Mouse (Mus musculus): Measurements from ENCODE around the gene 1700029H14Rik.

1700029H14Rik gene

DNA sequence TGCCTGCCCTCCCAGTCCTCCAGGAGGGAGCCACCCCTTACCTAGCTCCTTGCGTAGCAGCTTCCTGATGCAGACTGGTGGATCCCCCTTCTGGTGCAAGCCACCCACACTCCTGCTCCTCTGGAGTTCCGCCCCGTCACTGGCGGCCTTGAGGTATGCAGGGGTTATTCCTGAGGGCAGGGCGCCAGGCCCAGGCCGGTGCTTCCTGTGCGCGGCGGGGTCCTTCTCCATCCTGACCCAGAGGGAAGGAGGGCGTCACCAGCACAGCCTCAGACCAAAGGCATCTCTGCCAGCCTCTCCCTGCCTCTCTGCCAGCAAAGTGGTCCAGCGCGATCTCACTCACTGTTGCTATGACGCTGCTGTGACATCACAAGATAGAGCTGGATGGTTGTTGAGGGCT is at the start of gene 1700029H14Rik:
TSS of gene 1700029H14Rik (minus strand) at position 344 of the 400 bp plus-strand sequence.
- no peak for DNase-seq (ENCODE audit: low spot score)

DNA sequence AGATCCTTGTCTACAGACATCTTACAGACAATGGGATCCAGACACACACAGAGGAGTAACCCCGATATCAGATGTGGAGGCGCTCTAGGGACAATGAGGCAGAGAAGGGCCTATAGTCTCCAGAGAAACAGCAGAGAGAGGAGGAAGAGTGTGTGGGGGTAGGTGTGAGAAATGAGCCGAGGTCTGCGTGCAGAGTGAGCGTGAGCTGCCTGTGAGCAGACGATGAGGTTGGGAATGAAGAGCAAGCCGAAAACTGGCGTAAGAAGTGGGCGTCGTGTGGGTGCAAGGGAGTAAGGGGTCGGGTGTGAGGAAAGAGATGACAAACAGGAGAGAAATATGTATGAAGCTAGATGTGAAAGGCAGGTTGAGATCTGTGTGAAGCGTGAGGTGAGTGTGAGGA is 49.4 kb upstream of the 1700029H14Rik start:
- no peak for DNase-seq (ENCODE audit: low spot score)

DNA sequence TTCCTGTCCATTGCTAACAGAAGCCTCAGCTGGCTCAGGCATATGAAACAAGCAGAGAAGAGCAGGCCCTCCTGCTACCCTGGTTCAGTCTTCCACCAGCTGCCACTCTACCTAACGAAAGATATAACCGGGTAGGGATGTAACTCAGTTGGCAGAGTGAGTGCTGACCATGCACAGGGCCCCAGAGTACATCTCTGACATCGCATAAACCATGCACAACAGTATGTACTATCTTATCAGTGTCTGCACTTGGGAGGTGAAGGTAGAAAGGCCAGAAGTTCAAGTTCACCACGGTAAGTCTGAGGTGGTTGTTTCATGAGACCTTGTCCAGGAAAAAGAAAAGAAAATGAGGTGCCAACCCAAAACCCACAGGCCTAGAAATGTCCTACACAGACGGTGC is 47.7 kb upstream of the 1700029H14Rik start:
- no peak for DNase-seq (ENCODE audit: low spot score)

DNA sequence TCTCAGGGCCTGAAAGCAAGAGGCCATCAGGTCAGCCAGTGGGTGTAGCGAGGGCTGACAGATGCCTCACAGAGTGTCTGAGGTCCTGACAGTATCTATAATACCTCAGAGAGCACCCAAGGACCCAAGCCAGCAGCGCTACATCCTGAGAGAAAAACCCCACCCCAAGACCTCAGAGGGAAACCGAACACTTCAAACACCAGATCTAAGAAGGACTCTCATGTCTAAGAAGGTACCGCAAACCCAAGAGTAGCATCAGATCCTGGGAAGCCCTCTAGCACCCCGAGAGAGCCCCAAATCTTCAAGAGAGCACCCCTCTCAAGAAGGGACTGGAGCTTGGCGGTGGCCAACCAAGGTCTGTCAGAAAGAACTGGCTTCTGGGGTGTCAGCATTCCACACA is 46.7 kb upstream of the 1700029H14Rik start:
- no peak for DNase-seq (ENCODE audit: low spot score)

DNA sequence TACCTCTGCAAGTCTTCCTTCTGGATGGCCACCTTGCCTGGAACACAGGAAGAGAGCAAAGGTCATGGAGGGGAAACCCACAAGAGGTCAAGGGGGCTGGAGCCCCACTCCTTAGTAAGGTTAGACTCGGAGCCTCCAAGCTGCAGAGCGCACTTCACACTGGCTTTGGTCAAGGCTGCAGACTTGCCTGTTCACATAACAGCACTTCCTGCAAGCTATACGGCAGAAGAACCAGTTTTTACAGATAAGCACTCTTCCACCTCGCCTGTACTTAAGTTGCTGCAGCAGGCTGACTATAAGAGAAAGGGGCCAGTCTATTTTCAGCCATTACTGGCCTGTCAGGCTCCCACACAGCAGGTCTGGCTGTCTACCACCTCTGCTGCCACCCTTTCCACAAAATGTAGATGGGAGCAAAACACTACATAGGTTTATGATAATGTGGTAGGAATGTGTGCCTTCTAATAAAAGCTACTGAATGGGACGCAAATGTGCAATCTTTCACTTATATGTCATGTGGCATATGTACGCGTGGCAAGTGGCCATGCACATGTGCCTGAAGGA is 43.7 kb upstream of the 1700029H14Rik start:
- no peak for DNase-seq (ENCODE audit: low spot score)

DNA sequence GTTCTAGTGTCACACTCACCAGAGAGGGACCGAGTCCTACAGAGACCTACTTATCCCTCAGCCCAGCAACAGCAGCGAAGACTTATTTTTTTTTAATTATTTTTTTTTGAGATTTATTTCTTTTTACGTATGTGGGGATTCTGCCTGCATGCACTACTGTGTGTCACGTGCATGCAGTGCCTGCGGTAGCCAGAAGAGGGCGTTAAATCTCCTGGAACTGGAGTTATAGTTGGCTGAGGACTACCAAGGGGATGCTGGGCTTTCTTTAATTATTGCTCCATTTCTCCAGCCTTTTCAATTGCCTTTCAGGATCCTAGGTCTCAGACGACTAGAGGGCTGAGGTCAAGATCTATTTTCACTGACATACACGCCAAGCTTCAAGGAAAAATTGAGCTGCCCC is 40.4 kb upstream of the 1700029H14Rik start:
- peak; percentile 22 for DNase-seq (ENCODE audit: low spot score)

DNA sequence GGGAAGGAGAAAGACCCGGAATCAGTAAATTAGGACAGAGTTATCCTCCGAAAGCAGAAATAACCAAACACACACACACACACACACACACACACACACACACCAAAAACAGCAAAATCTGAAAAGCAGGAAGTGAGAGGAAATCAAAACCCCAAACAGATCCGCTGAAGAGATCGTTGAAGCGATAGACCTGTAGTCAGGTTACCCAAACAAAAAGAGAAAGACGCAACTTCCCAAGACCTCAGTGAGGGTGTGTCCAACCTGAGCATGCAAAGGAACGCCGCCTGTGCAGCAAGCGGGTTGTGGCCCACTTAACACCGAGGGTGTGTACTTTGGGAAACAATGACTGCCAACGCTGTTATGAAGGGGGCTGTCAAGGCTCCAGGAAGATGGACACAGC is 38.9 kb upstream of the 1700029H14Rik start:
- no peak for DNase-seq (ENCODE audit: low spot score)

DNA sequence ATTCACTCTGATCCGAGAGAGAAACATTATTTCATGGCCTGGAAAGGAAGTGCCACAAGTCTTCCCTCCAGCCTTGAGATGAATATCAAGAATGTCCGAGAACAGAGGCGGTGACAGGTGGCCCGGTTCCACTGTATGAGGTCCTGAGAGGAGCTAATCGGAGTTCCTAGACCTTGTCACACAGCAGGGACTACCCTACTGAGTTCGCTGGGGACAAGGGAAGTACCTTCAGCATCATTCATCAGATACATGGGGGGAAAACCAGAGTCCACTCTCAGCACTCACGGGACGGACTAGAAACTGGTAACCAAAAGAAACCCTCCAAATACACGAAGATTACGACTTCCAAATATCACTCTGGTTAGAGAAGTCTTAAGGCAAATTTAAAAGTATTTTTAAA is 38.5 kb upstream of the 1700029H14Rik start:
- DNase-seq (ENCODE audit: low spot score): no peak

DNA sequence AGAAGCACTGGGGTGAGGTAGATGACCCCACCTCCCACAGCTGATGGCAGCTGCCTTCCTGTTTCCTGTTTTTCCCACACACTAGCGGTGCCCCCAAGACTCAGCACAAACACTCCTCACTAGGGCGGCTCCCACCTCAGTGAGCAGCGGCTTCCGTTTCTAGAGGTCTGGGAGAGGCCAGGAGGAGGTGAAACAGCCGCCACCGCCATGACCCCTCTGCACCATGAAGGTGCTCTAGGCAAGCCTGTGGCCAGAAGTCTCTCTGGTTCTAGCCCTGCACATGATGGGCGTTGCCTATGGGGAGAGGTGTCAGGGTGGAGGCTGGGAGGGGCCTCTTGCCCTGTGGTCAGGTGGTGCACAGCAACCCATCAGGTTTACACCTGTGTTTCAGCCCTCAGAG is 37.9 kb upstream of the 1700029H14Rik start:
- no peak for DNase-seq (ENCODE audit: low spot score)

DNA sequence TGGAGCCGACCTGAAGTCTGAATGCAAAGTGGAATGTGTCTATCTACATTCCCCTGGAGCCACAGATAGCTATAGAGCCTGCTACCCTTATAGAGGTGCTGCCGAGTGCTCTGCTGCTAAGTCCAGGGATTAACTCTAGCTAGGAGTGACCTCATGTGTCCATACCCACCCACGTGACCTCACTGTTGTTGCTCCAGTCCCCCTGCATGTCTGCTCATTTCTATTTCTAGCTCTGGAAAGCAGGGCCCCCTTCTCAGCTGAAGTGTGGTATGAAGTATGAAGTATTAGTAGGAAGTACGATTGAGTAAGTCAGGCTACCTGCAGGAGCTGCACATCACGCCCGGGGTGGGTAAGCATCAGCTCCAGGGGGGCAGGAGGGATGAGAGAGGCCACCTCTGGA is 35.5 kb upstream of the 1700029H14Rik start:
- DNase-seq (ENCODE audit: low spot score): no peak

DNA sequence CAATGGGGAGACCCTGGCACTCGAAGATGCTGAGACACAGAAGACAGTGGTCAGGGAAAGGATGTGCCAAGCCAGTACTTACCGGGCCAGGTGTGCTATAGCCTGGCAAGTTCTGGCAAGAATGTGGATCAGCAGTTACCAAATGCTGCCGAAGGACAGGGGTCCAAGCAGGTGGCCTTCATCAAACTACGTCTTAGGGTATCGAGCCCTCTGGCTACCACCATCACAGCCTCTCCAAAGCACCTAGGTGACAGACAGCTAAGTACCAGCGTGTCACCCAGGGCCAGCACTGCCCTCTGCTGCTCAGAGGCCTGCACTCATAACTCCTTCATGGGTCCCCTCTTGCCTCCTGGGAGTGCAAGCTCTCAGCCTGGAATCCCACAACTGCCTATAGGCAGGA is 33.6 kb upstream of the 1700029H14Rik start:
- no peak for DNase-seq (ENCODE audit: low spot score)

DNA sequence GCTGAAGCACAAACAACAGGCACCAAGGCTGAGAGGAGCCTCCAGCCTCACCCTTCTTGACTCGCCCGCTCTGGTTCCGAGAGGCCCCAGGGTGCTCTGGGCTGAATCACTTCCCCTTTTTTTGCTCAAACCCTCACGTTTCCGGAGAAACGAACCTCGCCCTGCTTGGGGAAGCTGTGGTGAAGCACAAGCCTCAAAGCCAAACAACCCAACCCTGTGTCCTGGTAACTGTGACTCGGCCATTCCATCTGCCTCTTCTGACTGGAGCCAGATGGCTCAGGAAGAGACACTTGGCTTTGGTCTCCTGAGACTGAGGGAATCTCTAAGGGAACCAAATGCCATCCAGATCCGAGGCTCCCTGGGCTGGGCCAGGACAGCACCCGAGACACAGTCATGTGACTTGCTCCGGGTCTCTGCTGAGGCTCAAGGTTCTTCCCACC is 32.6 kb upstream of the 1700029H14Rik start:
- DNase-seq (ENCODE audit: low spot score): no peak

DNA sequence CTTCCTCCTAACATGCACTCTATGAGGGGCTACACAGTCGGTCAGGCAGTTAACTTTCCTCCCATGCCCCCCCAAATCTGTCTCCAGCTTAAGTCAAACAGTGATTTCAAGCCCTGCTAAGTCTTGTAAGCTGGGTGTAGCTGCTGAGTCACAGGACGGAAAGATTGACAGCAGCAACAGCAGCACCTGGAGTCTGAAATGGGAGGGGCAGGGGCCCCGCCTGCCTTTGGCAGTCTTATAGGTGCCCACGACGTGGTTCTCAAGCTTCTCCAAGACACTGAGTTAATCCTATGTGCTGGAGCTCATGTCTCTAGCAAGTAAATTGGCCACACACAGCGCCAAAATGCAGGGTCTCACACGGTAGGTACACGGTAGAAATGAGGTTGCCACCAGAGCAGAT is 31.1 kb upstream of the 1700029H14Rik start:
- no peak for DNase-seq (ENCODE audit: low spot score)

DNA sequence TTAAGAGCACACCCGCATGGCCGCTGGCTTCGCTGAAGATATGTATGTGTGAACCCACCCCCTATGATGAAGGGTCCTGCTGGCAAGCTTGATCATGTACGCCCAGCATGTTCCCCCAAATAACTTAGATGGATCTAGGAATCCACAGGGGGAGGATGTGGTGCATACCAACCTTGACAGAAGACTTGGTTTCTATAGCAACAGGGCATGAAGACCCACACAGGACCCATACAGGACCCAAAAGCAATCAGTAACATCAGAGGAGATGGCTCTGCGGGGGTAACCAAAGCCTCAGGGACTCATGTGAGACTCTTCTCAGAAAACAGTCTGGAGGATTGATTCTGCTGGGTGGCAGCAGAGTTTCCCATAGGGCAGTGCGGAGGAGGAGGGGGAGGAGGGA is 29.0 kb upstream of the 1700029H14Rik start:
- no peak for DNase-seq (ENCODE audit: low spot score)

DNA sequence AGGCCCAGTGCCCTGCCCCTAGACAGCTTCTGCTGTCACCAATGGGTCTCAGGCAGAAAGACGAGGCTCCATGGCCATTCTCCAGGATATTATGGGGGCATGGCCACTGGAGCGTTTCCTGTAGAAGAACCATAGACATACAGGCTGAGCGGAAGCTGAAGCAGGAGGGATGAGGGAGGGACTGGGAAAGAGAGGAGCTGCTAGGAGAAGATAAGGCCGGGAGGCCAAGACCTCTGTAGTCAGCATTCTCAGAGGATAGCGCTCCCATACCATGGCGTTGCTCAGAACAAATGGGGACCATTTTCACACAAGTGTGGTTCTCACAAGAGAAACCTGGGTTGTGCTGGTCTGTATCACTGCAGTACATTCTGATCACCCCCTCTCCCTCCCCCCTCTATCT is 26.8 kb upstream of the 1700029H14Rik start:
- no peak for DNase-seq (ENCODE audit: low spot score)

DNA sequence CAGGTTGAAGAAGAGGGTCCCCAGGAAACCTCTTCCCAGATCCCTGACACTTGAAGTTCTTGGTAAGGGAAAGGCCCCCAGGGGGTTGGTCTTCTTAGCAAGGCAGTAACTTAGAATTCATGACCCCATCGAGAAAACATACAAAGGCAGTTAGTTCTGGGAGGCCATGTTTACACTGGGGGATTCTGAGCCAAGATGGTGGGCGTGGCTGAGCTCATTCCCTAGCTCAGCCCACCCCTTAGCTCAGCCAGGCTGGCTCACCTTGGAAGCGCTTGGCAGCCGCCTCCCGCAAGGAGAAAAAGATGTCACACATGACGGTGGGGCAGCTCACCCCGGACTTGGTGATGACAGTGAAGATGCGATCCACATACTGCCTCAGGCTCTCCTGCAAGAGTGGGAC is 22.4 kb upstream of the 1700029H14Rik start:
- DNase-seq (ENCODE audit: low spot score): no peak

DNA sequence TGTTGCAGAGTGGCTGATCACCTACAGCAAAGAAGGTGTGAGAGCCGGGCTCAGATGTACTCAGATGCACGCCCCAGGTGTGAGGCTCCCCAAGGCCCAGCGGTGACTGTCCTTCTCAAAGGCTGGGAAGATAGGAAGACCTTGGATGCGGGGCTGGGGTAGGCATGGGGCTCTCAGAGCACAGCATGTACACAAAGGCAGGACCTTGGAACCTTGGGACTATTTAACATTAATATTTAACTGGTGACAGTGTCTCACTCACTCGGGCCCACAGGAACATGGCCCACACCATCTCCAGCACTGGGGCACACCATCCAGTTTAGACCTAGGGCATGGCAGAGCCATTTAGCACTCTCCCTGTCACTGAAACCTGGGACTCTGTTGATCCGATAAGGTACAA is 15.6 kb upstream of the 1700029H14Rik start:
- DNase-seq (ENCODE audit: low spot score): no peak

DNA sequence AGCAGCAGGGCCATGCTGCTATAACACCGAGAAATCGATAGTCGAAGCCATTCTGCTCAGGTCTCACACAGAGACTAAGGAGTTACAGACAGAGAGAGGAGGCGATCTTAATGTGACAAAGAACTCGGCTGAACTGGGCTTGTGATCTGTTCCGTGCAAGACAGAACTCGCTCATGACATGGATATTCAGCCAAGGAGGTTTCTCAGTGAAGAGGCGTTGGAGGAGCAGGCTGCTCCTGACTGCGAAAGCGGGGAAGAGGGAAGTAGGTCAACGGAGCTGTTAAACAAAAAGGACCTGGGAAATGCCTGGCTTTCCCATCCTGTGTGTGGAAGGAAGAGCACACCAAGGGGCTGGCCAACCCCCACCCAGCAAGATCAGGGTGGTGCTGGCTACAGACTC is 9.7 kb upstream of the 1700029H14Rik start:
- no peak for DNase-seq (ENCODE audit: low spot score)

DNA sequence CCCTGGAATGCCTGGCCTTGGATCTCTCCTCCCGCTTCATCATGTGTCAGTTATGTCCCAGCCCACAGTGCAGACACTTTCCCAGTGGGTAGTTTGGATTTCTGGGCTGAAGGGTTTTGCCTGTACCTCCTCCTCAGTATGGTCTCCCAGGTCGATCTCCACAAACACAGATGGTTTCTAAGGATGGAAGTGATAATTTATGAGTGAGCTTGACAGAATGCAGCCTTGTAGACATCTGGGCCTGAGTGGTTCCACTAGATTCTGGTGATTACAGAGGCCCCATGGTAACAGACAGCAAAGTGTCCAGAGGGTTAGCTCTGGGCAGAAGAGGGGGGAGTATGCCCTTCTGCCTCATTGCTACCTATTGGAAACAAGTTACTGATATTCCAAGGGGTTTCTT is 4.7 kb downstream of the 1700029H14Rik start:
- DNase-seq (ENCODE audit: low spot score): no peak

DNA sequence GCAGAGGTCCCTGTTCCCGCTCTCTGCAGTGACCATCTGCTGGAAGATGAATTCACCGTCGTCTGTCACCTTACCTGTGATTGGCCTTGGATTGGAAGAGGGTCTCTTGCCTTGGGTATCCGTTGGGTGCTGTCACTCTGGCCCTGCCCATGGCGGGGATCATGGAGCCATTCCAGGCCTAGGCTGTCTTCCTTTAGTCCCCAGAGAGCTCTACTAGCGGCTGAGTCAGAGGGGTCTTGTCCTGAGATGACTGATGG is 10.8 kb downstream of the 1700029H14Rik start:
- DNase-seq (ENCODE audit: low spot score): no peak

DNA sequence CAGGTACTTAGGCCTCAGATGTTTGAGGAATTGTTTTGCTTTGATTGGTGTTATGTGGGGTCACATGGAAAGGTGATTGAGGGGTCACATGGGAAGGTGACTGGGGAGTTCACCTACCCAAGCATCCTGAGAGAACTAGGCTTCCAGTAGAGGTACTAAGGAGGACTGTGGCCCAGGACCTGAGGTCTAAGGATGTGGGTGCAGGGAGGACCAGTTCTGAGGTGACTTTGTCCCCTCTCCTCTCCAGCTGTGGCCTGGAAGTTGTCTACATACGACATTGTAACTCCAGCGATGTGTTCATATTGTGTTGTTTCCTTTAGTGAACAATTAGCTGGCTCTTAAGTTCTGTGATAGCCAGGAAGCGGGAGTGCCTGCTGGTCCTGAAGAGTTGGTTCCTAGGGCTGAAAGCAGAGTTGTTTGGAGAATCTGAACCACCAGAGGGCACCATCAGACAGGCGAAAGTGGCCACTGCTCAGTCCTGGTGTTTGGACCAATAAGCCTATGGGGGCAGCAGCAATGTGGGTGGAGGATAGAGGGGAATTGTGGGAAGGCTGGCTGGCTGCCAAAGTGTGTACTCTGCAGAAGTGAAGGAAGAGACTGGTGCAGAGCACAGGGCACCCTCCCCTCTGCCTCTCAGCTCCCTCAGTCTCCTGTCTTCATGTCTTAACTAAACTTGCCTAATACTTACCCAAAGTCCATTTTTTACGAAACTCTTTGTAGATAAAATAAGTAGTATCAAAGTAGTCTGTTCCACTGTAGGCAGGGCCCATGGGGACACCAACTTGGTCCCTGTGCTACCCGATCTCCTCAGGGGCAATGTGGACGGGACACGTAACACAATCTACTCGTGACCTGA is 11.3 kb downstream of the 1700029H14Rik start:
- peak; percentile 92 for DNase-seq (ENCODE audit: low spot score)

DNA sequence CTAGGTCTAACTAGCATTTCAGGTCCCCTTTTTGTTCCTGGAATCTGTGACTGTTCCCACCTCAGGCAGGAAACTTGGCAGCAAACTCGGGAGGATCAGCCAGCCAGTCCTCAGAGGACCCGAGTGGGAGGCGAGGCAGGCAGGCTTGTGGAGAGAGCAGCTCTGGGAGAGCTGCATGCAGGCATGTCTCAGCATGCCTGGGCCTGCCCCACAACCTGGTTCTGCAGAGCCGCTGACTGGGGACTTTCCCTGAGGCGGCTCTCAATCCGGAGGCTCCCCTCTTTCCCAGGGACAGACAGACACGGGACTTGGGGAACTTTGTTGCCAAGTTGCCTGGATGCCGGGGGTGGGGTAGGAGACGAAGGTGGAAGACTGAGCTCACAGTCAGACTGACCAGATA is 13.4 kb downstream of the 1700029H14Rik start:
- peak; percentile 64 for DNase-seq (ENCODE audit: low spot score)

DNA sequence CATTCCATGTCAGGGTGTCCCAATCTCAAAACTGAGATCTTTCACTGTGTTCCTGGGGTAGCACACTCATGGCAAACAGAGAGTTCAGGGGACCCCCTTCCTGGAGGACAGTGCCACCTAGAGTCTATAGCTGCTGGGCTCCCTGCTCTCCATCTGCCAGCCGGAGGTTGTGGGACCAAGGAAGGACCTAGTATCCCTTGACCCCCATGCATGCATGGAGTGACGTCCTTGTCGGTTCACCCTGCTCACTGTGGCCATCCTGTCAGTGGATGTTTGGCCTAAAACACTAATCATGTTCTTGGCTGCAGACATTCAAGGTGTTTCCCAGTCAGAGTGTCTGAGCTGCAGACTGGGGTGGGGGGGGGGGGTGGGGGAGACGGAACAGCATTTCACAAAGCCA is 14.0 kb downstream of the 1700029H14Rik start:
- DNase-seq (ENCODE audit: low spot score): peak; percentile 58

DNA sequence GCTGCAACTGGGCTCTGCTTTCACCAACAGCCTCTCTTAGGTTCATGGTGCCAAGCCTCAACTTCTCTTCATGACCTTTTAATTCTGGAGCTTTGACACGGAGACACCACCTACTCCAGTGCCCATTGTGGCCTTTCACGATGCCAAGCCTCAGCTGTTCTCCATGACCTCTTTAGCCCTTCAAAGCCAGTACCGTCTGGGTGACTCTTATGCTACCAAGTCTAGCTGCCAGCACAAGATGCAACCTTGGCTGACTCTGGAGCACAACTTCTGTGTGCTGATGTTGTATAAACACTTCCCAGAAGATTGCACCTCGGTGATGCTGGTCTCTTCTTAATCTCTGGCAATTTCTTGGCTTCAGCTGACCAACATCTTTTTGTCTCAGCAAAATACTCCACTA is 15.8 kb downstream of the 1700029H14Rik start:
- DNase-seq (ENCODE audit: low spot score): no peak

All from ovary, postnatal 14 days (tissue).